Mouse (Mus musculus): ENCODE results near the gene Nmnat3.
"Not testable (repeated sequence)": the region's sequence is repeated elsewhere in the genome, so short reads cannot be mapped to it uniquely, and the experiment has no call there.

The Nmnat3 gene

DNA sequence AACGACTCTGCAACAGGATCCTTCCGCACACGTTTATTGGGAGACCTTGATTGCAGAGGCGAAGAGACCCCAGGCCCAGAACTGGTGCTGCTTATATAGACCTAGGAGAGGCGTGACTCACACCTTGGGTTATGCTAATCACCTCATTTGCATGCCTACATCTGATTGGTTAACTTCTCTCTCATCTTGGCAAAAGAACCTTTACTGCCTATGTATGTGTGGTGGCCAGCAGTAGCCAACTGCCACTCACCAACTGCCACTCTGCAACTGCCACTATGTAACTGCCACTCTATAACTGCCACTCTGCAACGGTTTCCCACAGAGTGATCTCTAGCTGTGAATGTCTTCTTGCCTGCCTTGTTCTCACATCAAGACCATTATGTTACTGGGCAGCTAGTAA, at the start of gene Nmnat3:
Gene Nmnat3 (plus strand): TSS at position 301 of the 400 bp plus-strand sequence.
- DNase-seq, result not testable (repeated sequence)

- no peak for DNase-seq
Observed at GRCm38 (mm10) chr9:98243481-98243880, 43.8 kb upstream of the Nmnat3 start.

GRCm38 (mm10) chr9:98244223-98244622, 43.0 kb upstream of the Nmnat3 start:
- DNase-seq, result no peak

- no peak for DNase-seq
Observed at GRCm38 (mm10) chr9:98245226-98245625, 42.0 kb upstream of the Nmnat3 start.

- DNase-seq, result no peak
Observed at GRCm38 (mm10) chr9:98246351-98246750, 40.9 kb upstream of the Nmnat3 start.

DNA sequence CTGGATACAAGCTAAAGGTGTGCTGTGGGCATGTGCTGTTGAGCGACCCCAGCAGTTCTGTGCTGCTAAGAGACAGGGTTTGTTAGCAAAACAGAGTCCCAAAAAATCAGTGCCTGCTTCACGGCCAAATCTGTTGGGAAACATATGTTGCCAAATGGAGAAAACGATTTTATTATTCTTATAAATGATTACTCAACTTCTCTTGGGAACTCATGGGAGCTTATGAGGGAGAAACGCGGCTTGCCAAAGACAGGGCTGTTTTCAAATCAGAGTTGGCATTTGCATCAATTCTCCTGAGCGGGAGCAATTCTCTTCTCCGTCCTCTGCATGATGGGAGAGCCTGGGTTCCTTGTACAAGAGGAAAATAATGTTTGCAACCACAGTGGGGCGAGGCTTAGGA, 27.0 kb upstream of the Nmnat3 start:
- DNase-seq, result no peak

DNA sequence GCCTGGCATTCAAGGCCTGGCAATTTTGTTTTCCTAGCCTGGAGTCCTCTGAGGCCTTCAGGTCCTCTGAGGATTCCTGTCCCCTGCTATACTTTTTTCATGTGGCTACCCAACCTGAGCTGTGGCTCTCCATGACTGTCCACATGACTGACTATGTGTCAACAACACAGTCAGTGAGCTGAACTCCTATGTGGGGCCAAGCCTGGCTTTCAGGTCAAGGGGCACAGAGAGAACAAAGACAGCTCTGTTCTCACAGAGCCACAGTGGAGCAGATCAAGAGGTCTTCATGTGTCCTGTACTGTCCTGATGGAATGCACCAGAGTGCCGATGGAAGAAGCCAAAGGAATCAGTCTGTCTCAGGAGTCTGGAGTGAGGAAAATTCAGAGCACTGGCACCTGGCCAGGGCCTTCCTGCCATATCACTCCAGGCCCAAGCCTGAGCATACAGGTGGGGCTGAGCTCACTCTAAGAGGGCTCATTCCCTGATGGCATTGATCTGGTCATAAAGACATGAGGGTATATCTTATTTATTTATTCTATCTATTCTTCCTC, 25.7 kb upstream of the Nmnat3 start:
- no peak for DNase-seq

DNA sequence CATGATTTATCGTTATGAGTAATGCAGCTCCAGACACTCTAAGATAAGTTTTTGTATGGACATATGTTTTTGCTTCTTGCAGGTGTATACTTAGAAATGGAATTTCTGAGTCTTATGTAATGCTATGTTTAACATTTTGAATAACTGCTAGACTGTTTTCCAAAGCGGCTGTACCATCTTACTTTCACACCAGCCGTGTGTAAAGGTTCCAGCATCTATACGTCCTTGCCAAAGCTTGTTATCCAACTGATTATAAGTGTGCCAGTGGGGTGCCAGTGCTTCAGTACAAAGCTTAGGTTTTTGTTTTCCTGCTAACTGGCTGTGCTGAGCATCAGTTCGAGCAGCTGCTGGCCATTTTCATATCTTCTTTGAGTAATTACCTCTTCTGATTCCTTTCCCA, 22.3 kb upstream of the Nmnat3 start:
- no peak for DNase-seq

GRCm38 (mm10) chr9:98272734-98273133, 14.5 kb upstream of the Nmnat3 start:
- no peak for DNase-seq

GRCm38 (mm10) chr9:98275080-98275479, 12.2 kb upstream of the Nmnat3 start:
- DNase-seq, result no peak

DNA sequence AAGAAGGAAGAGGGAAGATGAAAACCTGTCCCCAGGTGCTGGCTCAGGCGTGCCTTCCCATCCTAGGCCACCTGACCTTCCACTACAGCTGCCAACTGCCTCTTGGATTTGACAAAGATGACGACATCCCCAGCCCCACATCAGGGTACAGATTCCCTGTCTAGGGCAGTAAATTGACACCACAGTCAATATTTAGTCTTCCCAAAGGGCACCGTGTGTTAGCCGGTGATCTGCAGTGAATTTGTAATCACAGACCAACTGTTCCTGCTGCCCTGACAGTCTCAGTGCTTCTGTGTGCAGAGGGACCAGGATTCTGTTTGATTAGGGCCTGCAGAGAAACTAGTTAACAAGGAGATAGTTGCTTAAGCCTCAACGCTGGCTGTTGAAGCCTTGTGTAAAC, 7.1 kb upstream of the Nmnat3 start:
- no peak for DNase-seq

GRCm38 (mm10) chr9:98285606-98286301, 1.5 kb upstream of the Nmnat3 start:
- no peak for DNase-seq

DNA sequence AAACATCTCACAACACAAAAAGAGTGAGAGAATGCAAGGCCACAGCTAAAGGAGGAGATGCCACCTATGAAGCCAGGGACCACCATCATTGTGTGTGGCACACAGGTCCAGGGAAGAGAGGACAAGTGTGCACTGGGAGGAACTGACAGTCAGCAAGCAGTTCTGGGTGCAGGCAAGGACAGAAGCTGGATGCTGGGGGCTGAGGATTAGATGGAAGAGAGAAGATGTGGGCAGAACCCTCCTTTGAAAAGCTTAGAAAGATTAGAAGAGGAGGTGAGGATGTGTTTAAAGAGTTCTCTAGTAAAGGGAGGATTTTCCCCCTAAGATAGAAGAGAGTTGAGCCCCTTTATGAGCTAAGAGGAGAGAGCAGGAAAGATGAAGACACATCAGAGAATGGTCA, 2.4 kb downstream of the Nmnat3 start:
- no peak for DNase-seq

GRCm38 (mm10) chr9:98290591-98290990, 3.4 kb downstream of the Nmnat3 start:
- no peak for DNase-seq

GRCm38 (mm10) chr9:98296383-98297201, 9.4 kb downstream of the Nmnat3 start:
- DNase-seq, result peak; percentile 92 to 93

DNA sequence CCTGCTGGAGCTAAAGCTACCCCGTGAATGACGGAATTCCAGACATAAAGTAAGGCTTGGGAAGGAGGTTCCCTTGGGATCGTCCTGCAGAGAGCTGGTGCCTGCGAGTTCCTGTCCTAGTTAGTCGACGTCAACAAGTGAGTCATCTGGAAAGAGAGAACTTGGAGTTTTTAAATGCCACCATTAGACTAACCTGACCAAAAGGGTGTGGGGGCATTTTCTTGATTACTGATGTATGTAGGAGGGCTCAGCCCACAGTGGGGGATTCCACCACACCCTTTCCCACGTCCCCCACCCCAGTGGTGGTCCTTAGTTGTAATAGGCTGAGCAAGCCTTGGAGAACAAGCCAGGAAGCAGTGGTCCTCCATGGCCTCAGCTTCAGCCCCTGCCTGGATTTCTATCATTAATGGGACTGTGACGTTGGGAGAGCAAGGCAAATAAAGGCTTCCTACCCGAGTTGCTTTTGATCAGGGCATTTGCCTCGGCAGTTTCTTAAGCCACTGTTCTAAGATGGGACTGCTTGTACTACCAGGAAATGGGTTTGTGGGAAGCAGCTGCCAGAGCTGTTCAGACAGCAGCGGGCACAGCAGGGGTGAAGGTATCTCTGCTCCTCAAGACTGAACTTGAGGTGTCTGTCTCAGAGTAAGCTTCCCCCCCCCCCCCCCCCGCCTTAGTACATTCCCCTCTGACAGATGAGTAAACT, 10.2 kb downstream of the Nmnat3 start:
- peak; percentile 31 to 56 for DNase-seq

DNA sequence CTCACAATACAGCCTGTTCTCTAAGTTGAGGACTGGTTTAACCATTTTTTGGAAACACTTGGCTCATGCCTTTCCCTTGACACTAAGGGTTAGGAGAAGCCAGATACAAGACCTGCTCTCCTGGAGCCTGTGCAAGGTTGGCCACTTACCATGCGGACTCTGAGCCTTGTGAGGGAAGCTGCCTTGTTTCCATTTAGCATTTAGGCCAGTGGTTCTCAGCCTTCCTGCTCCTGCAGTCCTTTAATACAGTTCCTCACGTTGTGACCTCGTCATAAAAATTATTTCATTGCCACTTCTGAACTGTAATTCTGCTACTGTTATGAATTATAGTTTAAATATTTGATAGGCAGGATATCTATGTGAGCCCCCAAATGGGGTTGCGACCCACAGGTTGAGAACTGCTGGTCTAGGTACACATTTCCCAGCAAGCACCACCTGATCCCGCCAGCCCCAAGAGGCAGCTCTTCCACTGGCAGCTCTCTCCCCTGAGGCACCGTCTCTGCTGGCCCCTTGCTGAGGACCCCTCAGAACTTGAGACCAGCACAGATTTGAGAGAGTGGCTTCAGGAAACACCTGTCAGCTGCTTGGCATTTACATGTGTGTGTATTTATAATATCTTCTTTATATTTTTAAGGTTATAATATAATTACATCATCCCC, 10.8 kb downstream of the Nmnat3 start:
- DNase-seq, result peak in 1 of 2 experiments; percentile 8

DNA sequence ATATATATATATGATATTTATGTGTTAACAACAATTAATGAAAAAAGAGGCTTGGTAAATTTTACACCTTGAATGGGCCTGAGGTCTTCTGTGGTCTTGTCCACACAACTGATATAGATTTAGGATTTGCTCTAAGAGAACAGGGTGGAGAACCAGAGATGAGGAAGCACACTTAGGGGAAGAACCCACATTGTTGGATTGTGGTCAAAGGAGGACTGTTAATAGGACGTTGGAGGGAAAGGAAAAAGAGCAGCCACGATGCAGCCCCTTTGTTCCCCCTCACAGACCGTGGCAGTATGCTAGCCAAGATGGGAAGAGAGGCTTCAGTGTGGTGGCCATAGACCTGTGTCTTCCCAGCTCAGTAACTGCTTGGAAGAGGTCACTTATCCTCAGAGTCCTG, 11.5 kb downstream of the Nmnat3 start:
- no peak for DNase-seq

DNA sequence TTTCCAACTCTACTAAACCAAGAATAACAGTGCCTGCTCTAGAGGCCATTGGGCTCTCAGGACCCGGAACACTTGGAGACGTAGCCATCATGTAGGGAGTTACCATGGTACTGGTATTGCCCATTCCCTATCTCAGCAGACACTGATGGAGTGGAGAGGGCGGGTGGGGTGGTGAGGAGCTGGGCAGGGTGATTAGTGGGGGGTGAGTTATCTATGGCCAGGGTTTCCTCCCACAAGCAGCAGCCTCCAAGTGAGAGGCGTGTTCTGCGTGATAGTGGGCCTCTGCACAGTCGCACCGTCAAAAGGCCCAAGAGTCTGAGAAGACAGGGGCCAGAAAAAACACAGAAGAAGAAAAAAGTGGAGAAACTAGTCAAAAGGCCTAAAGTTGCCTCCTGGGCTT, 12.0 kb downstream of the Nmnat3 start:
- no peak for DNase-seq

- no peak for DNase-seq
Observed at GRCm38 (mm10) chr9:98300582-98300981, 13.3 kb downstream of the Nmnat3 start.

DNA sequence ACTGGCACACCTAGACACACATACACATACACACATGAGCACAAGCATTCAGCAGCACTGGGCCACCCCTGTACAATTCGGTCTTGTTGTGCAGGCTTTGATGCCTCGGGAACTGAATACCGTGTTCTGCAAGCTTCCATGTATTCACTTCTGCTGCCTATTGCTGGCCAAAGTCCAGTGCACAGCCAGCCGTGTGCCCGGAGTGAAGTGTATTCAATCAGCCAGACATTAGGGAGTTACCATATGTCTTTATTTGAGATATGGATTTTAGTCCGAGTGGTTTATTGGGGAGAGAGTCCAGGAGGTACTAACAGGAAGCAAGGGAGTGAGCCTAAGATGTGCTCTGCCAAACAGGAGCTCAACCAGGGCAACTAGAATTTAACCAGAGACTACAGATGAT, 19.8 kb downstream of the Nmnat3 start:
- no peak for DNase-seq

DNA sequence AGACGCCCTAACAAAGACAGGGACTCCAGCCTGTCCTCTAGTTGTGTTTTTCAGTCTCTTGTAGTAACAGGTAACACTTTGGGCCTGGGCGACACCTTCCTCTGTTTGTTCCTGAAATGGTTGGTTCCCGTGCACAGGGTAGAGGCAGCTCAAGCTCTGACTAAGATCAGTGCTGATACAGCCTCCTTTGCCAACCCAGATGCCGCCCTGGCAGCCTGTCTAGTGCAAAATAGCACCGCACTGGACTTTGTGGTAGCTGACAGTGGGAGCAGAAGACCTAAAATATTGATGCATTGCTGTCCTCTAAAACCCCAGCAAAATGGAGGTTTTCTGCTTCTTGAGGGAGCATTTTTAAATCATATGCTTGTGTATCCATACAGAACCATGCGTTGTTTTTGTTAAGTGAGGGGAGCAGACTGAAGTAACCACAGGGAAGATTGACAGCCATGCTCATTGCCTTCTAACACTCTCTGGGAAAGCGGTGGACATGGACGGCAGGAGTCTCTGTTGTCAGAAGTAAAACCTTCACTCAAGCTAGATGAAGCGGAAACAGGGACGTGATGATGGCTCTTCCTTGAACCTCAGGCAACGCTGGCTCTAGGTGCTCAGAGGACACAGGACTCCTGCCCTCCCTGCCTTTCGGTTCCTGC, 24.2 kb downstream of the Nmnat3 start:
- no peak for DNase-seq

Measured in thymus, postnatal 36 days (tissue).